Mouse (Mus musculus): ENCODE data around the gene Zan.

Zan gene

GRCm38 (mm10) chr5:137414253-137414652 lies 62.6 kb downstream of the Zan start:
- DNase-seq (ENCODE audit: low spot score) = no peak

GRCm38 (mm10) chr5:137411235-137411634 lies 65.6 kb downstream of the Zan start:
- no peak for DNase-seq (ENCODE audit: low spot score)

GRCm38 (mm10) chr5:137410549-137410948 lies 66.3 kb downstream of the Zan start:
- no peak for DNase-seq (ENCODE audit: low spot score)

DNA sequence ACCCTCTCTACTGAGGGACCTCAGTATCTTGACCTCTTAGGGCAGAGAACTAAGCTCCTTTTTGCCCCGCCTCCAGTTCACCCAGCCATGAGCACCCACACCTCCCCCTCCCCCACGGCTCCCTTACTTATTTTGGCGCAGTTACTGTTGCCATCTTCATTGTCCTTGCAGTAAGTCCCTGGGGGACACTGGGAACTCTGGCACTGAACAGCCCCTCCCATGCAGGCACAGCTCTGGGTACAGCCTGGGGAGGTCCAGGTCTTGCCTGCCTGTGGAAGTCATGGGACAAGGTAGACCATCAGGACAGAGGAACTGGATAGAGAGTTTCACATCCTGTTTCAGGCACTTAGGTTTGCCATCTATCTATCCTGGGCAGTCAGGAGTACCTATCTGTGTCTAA lies 66.8 kb downstream of the Zan start:
- DNase-seq (ENCODE audit: low spot score) = no peak

DNA sequence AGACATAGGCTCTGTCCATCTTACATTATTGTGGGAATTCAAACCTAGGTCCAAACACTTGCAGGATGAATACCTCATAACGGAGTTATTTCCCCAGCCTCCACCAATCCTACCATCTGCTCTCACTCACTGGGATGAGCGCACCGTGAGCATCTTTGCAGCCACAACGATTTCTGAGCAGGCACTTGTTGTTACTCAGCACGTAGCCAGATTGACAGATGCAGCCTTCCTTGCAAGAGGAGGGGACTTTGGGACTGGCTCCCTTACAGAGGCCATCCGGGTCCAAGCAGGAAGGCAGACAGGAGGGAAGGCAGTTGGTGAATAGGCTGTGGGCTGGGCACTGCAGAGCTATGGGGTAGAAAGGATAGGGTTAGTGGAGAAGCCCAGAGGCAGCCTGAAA lies 67.4 kb downstream of the Zan start:
- DNase-seq (ENCODE audit: low spot score) = no peak

- DNase-seq (ENCODE audit: low spot score) = no peak
Measured at GRCm38 (mm10) chr5:137404081-137404480, 72.8 kb downstream of the Zan start.

GRCm38 (mm10) chr5:137394456-137394855 lies 82.4 kb downstream of the Zan start:
- DNase-seq (ENCODE audit: low spot score) = no peak

GRCm38 (mm10) chr5:137391641-137392040 lies 85.2 kb downstream of the Zan start:
- DNase-seq (ENCODE audit: low spot score) = no peak

DNA sequence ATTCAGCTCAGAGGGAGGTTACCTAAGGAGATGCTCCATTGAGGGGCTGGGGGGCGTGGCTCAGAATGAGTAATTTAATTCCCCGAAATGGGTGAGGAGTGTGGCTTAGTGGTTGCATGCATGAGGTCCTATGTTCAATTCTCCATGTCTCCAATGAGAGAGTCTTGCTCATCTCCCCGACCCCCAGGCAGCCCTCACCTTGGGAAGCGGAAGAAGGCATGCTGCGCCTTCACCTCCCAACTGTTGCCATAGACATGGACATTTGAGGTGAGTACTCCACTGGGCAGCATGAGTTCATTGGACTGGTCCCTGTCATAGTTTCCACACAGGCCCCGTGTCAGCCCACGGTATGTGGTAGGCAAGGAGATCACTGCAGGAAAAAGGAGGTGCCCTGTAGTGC lies 90.2 kb downstream of the Zan start:
- no peak for DNase-seq (ENCODE audit: low spot score)

- DNase-seq (ENCODE audit: low spot score) = no peak
Measured at GRCm38 (mm10) chr5:137383441-137383840, 93.4 kb downstream of the Zan start.

DNA sequence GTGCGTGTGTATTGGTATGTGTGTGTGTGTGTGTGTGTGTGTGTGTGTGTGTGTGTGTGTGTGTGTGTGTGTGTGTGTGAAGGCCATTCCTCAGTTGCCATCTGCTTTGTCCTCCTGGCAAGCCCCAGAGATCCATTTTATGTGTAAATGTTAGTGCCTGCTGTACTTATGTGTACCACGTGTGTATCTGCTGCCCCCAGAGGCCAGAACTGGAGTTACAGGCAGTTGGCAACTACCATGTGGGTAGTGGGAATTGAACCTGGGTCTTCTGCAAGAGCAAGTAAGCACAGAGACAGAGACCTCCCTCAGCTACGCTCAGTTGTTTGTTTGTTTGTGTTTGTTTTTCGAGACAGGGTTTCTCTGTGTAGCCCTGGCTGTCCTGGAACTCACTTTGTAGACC lies 95.7 kb downstream of the Zan start:
- DNase-seq (ENCODE audit: low spot score) = peak; percentile 70

GRCm38 (mm10) chr5:137377603-137378002 lies 99.3 kb downstream of the Zan start:
- no peak for DNase-seq (ENCODE audit: low spot score)

GRCm38 (mm10) chr5:137377176-137377575 lies 99.7 kb downstream of the Zan start:
- no peak for DNase-seq (ENCODE audit: low spot score)

GRCm38 (mm10) chr5:137376722-137377121 lies 100.1 kb downstream of the Zan start:
- DNase-seq (ENCODE audit: low spot score) = no peak

DNA sequence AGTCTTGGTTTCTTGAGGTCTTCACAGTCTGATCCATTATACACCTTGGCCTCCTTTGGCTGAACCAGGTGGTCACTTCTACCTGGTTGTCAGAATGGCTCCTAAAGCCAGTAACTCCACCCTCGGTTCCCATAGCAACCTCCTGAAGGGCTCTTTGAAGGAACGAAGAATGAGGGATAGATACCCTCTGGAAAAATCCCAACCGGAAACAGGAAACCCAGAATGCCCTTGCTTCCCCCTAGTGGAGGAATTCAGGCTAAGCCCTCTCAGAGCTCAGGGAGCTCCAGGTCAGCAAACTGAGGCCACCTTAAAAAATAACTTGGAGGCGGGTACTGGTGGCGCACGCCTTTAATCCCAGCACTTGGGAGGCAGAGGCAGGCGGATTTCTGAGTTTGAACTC lies 100.7 kb downstream of the Zan start:
- no peak for DNase-seq (ENCODE audit: low spot score)

- no peak for DNase-seq (ENCODE audit: low spot score)
Measured at GRCm38 (mm10) chr5:137375627-137376026, 101.2 kb downstream of the Zan start.

DNA sequence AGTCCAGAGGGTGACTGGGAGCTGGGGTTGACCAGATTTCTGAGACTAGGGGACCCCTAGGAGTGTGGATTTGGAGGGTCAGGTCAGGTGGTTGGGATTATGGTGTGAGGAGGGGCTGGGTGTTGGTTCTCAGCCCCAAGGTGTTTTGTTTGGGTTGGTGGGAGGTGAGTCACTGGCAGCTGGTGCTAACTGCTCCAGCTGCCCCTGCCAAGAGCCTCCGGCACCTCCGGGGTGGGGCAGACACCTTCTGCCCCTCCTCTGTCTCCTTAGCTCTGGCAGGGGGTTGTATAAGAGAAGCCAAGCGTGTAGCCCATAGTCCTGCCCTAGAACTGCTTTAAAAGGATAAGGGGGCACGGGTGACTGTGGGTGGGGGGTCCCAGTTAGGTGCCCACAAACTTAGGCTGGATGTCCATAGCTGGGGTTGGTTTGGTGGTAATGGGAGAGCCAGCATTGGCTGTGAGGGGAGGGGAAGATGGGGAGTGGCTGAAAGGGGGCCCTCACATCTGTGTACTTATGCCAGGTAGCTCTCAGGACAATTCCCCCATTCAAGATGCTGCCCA lies 102.3 kb downstream of the Zan start:
- no peak for DNase-seq (ENCODE audit: low spot score)

DNA sequence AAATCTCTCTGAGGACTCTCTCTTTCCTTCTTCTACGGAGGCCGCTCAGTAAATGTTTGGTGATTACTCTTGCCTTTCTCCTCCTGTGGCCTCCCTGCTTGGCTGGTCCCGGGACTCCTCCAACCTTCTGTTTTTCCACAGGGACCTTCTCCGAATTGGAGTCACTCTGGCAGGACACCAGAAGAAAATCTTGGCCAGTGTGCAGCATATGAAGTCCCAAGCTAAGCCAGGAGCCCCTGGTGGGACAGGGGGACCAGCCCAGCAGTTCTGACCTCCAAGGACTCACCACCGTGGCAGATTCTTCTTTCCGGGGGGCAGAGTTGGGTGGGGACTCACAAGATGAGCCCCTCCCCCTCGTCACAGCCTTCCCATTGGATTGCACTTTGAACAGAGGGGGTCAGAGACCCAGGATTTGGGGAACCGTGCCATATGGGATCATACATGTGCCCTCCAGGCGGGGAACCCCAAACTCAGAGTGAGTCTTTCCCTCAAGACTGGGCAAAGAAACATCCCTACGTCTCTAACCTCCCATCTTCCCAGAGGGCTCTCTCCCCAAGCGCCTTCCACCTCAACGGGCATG lies 103.4 kb downstream of the Zan start:
- no peak for DNase-seq (ENCODE audit: low spot score)

DNA sequence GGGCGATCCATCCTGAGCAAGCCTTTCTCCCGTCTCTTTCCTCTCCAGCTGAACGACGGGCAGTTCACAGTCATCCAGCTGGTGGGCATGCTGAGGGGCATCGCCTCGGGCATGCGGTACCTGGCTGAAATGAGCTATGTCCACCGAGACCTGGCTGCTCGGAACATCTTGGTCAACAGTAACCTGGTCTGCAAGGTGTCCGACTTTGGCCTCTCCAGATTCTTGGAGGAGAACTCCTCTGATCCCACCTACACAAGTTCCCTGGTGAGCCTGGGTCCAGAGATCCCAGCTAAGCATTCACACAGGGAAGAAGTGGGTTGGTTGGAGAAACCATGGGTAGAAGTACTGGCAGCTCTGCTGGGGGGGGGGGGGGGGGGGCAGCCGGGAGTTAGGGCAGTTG lies 107.2 kb downstream of the Zan start:
- DNase-seq (ENCODE audit: low spot score) = no peak

GRCm38 (mm10) chr5:137358382-137358781 lies 118.5 kb downstream of the Zan start:
- no peak for DNase-seq (ENCODE audit: low spot score)

GRCm38 (mm10) chr5:137354091-137354490 lies 122.8 kb downstream of the Zan start:
- no peak for DNase-seq (ENCODE audit: low spot score)

DNA sequence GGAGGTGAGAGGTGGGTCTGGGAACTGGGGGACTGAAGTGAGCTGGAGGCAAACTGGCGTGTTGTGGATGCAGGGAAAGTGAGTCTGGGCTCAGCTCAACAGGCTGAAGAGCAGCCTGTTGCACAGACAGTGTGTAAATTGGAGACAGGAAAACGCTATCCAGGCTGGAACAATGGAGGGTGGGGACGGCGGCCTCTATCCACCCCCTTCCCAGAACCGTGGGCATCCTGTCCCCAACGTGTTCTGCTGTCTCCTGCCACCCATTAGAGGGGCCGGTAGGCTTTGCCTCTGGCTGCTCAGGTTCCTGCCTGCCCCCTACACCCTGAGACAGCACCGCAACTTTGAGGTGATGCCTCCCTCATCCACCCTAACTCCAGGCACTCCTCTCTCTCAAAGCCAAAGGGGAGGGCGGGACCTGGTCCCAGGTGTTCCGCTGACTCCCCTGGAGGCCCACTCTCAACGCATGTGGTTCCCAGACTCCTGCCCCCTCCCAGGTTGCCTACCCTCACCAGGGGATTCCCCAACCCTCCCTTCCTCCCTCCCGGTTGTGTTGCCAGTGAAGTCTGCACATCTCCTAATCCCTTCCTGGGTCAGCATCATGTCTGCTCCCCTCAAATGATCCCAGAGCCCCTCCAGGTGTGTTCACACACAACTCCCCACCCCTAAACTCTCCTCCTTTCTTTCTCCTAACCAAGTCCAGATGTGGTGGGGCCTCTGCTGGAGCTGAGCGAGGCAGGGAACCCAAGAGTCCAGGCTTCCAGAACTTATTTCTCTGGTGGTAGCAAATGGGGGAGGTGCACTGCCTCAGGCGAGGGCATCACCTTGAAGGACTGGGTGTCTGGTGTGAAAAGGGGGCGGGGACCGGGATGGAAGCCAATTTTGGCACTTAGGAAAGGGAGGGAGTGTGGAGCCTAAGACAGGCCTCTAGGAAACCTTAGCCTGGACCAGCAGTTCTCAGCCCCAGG lies 124.6 kb downstream of the Zan start:
- DNase-seq (ENCODE audit: low spot score) = no peak

- DNase-seq (ENCODE audit: low spot score) = no peak
Measured at GRCm38 (mm10) chr5:137351394-137351793, 125.5 kb downstream of the Zan start.

Measured in urinary bladder, postnatal 14 days (tissue).